Mouse (Mus musculus): Measurements from ENCODE around the gene Csdc2.

The Csdc2 gene

GRCm38 (mm10) chr15:81993992-81994391, 57.4 kb downstream of the Csdc2 start:
- DNase-seq (ENCODE audit: low spot score), result no peak

Measured in urinary bladder, postnatal 25 days (tissue).